Mouse (Mus musculus): ENCODE data around the gene Fgfr2.

- TF ChIP-seq CTCF (IDR thresholded peaks at IDR 0.05; ENCODE audit: control insufficient read depth, insufficient read depth, insufficient replicate concordance, low read depth, low read length) (no peak), POLR2A (IDR thresholded peaks at IDR 0.05; ENCODE audit: control insufficient read depth, low read depth, low read length) (no peak)
Measured at GRCm38 (mm10) chr7:131788595-131789206, 1334.4 kb downstream of the Fgfr2 start.
